Mouse (Mus musculus) heart, embryonic 15.5 days (tissue): ENCODE measurements at regions not wholly inside any gene's neighbourhood (a gene's known extent, or its start where the extent isn't known, plus 50 kb on each side); places are given as distances from the start of the nearest gene placed in this dataset. TPM values are rescaled to one million over a fixed set of nuclear protein-coding genes. Genes with fewer than 3 reads are reported as not detected.
"Not testable (repeated sequence)": the region's sequence is repeated elsewhere in the genome, so short reads cannot be mapped to it uniquely, and the experiment has no call there.

Source experiments
- ATAC-seq: fragments of 200-750 bp; cut with Nextera tagmentation; replicated peaks from 2 replicates; pipeline ENCODE4 v1.8.0; 2017; ENCODE audit warnings: low read depth, moderate TSS enrichment; ENCODE audit not compliant: insufficient number of reproducible peaks, insufficient read depth, low FRiP score
- H3K27ac ChIP-seq: fragments of 300-500 bp; sonication (generic); 2 replicates; pipeline ENCODE4 v1.5.1; 2015; ENCODE audit warnings: mild to moderate bottlenecking, inconsistent platforms
- H3K27me3 ChIP-seq: fragments of 300-500 bp; sonication (generic); 2 replicates; pipeline ENCODE4 v1.6.1; 2015; ENCODE audit warnings: inconsistent platforms
- H3K36me3 ChIP-seq: fragments of 300-500 bp; sonication (generic); 2 replicates; pipeline ENCODE4 v1.6.1; 2015; ENCODE audit warnings: mild to moderate bottlenecking, inconsistent platforms
- H3K4me1 ChIP-seq: fragments of 300-500 bp; sonication (generic); replicated peaks from 2 replicates; pipeline ENCODE4 v1.6.1; 2015; ENCODE audit warnings: inconsistent platforms
- H3K4me2 ChIP-seq: fragments of 300-500 bp; sonication (generic); 2 replicates; pipeline ENCODE4 v1.6.1; 2015; ENCODE audit warnings: inconsistent platforms, mild to moderate bottlenecking, moderate library complexity
- H3K4me3 ChIP-seq: fragments of 300-500 bp; sonication (generic); 2 replicates; pipeline ENCODE4 v1.5.1; 2015; ENCODE audit warnings: mild to moderate bottlenecking, inconsistent platforms
- H3K9ac ChIP-seq: fragments of 300-500 bp; sonication (generic); 2 replicates; pipeline ENCODE4 v1.6.1; 2015; ENCODE audit warnings: mild to moderate bottlenecking, inconsistent platforms
- H3K9me3 ChIP-seq: fragments of 300-500 bp; sonication (generic); replicated peaks from 2 replicates; pipeline ENCODE4 v1.6.1; 2016; ENCODE audit warnings: inconsistent platforms
- WGBS: fragments of 180-500 bp; shearing (Covaris S2); methylation state at CpG from one replicate; pipeline ENCODE4 v1.1.7; 2015; ENCODE audit warnings: mixed read lengths; 5-methylcytosine and 5-hydroxymethylcytosine counted together
- microRNA-seq: library from miRNA; unstranded; fragments of <30 nt; microRNA quantifications from one replicate; pipeline ENCODE4, GENCODE M21; 2016

GRCm38 (mm10) chr12:15104876-15105275 lies 711.8 kb downstream of the Trib2 start:
- 78% methylated on average over 2 of the region's 2 CpGs for WGBS
- H3K36me3 ChIP-seq, result no peaks in the 10 kb centered on the region
- H3K4me1 ChIP-seq, result no peaks in the 10 kb centered on the region

GRCm38 (mm10) chr12:15078615-15079014 lies 738.1 kb downstream of the Trib2 start:
- no peak overlapping the region for H3K4me3 ChIP-seq
- ATAC-seq, result no peak
- no peaks in the 10 kb centered on the region for H3K9me3 ChIP-seq
- WGBS, result 64% methylated on average over 2 of the region's 2 CpGs
- H3K36me3 ChIP-seq, result no peaks in the 10 kb centered on the region
- no peak overlapping the region for H3K9ac ChIP-seq
- H3K27ac ChIP-seq, result no peak overlapping the region
- H3K4me2 ChIP-seq, result no peak overlapping the region
- no peaks in the 10 kb centered on the region for H3K4me1 ChIP-seq
- no peaks in the 10 kb centered on the region for H3K27me3 ChIP-seq

More at GRCm38 (mm10) chr12:15104876-15105275, 711.8 kb downstream of the Trib2 start:
- Histone ChIP-seq H3K27ac (no peak overlapping the region), H3K4me2 (no peak overlapping the region), H3K9ac (no peak overlapping the region), H3K4me3 (no peak overlapping the region), H3K9me3 (no peaks in the 10 kb centered on the region), H3K27me3 (no peaks in the 10 kb centered on the region)
- no peak for ATAC-seq

- no peak for ATAC-seq
- no peak overlapping the region for H3K4me3 ChIP-seq
- H3K9me3 ChIP-seq, result no peaks in the 10 kb centered on the region
- no peaks in the 10 kb centered on the region for H3K4me1 ChIP-seq
- no peak overlapping the region for H3K27ac ChIP-seq
- H3K9ac ChIP-seq, result no peak overlapping the region
- no peak overlapping the region for H3K4me2 ChIP-seq
- no peaks in the 10 kb centered on the region for H3K36me3 ChIP-seq
- 70% methylated on average over 1 of the region's 1 CpGs for WGBS
- no peaks in the 10 kb centered on the region for H3K27me3 ChIP-seq
These were observed 752.4 kb downstream of the Trib2 start for GRCm38 (mm10) chr12:15064351-15064750.

GRCm38 (mm10) chr12:15051387-15051786 lies 765.3 kb downstream of the Trib2 start:
- H3K36me3 ChIP-seq, result no peaks in the 10 kb centered on the region
- no peak overlapping the region for H3K4me3 ChIP-seq
- no peaks in the 10 kb centered on the region for H3K27me3 ChIP-seq
- no peak overlapping the region for H3K9ac ChIP-seq
- no peak overlapping the region for H3K27ac ChIP-seq
- no peak for ATAC-seq
- no peak overlapping the region for H3K4me2 ChIP-seq
- WGBS, result 84% methylated on average over 5 of the region's 5 CpGs
- H3K9me3 ChIP-seq, result no peaks in the 10 kb centered on the region
- H3K4me1 ChIP-seq, result no peaks in the 10 kb centered on the region

- no peak overlapping the region for H3K9ac ChIP-seq
- no peak overlapping the region for H3K27ac ChIP-seq
- H3K36me3 ChIP-seq, result no peaks in the 10 kb centered on the region
- no peak for ATAC-seq
- 87% methylated on average over 2 of the region's 2 CpGs for WGBS
- no peak overlapping the region for H3K4me2 ChIP-seq
- H3K4me3 ChIP-seq, result no peak overlapping the region
- H3K27me3 ChIP-seq, result no peaks in the 10 kb centered on the region
- no peaks in the 10 kb centered on the region for H3K9me3 ChIP-seq
- no peaks in the 10 kb centered on the region for H3K4me1 ChIP-seq
These were observed 773.5 kb downstream of the Trib2 start for GRCm38 (mm10) chr12:15043264-15043663.

GRCm38 (mm10) chr12:15011091-15011490 lies 805.6 kb downstream of the Trib2 start:
- ATAC-seq, result no peak
- H3K9me3 ChIP-seq, result no peaks in the 10 kb centered on the region
- H3K4me2 ChIP-seq, result no peak overlapping the region
- H3K27ac ChIP-seq, result no peak overlapping the region
- no peaks in the 10 kb centered on the region for H3K27me3 ChIP-seq
- H3K4me3 ChIP-seq, result no peak overlapping the region
- no peaks in the 10 kb centered on the region for H3K36me3 ChIP-seq
- no peak overlapping the region for H3K9ac ChIP-seq
- no peaks in the 10 kb centered on the region for H3K4me1 ChIP-seq

- ATAC-seq, H3K4me2 ChIP-seq, H3K9me3 ChIP-seq, H3K27me3 ChIP-seq, H3K36me3 ChIP-seq, H3K27ac ChIP-seq, H3K9ac ChIP-seq, H3K4me1 ChIP-seq, H3K4me3 ChIP-seq: not testable (repeated sequence)
- 38% methylated on average over 1 of the region's 1 CpGs for WGBS
These were observed 814.3 kb downstream of the Trib2 start for GRCm38 (mm10) chr12:15002401-15002800.

Small RNA genes in the stretch of these regions (microRNA-seq; reads per million reads assigned to microRNA genes)
- not detected for gene Gm27682
